Mouse (Mus musculus) limb, embryonic 14.5 days (tissue): ENCODE measurements around the gene Xntrpc. TPM values are rescaled to one million over a fixed set of nuclear protein-coding genes. Genes with fewer than 3 reads are reported as not detected.

Experiments used
- ATAC-seq: fragments of 200-750 bp; cut with Nextera tagmentation; 2 replicates; pipeline ENCODE4 v1.8.0; 2017; ENCODE audit warnings: low read depth, moderate number of reproducible peaks, moderate TSS enrichment; ENCODE audit not compliant: low FRiP score
- DNase-seq: peaks from one replicate; pipeline ENCODE4 v3.0.0-alpha.2; 2015; ENCODE audit warnings: low spot score
- H3K27ac ChIP-seq: fragments of 300-500 bp; sonication (generic); replicated peaks from 2 replicates; pipeline ENCODE4 v1.5.1; 2014; ENCODE audit warnings: low read depth, mild to moderate bottlenecking, low read length, moderate library complexity, mixed read lengths
- H3K27me3 ChIP-seq: fragments of 300-500 bp; sonication (generic); 2 replicates; pipeline ENCODE4 v1.6.1; 2014; ENCODE audit warnings: low read length, mixed read lengths; ENCODE audit not compliant: control insufficient read depth, insufficient read depth
- H3K36me3 ChIP-seq: fragments of 300-500 bp; sonication (generic); 2 replicates; pipeline ENCODE4 v1.6.1; 2014; ENCODE audit warnings: mild to moderate bottlenecking, low read length, moderate library complexity, mixed read lengths; ENCODE audit not compliant: control insufficient read depth, insufficient read depth
- H3K4me1 ChIP-seq: fragments of 300-500 bp; sonication (generic); 2 replicates; pipeline ENCODE4 v1.6.1; 2014; ENCODE audit warnings: antibody characterized with exemption, low read length, mixed read lengths; ENCODE audit not compliant: control insufficient read depth, insufficient read depth
- H3K4me2 ChIP-seq: fragments of 300-500 bp; sonication (generic); replicated peaks from 2 replicates; pipeline ENCODE4 v1.6.1; 2014; ENCODE audit warnings: low read depth, mild to moderate bottlenecking, low read length, moderate library complexity; ENCODE audit not compliant: severe bottlenecking
- H3K4me3 ChIP-seq: fragments of 300-500 bp; sonication (generic); replicated peaks from 2 replicates; pipeline ENCODE4 v1.5.1; 2014; ENCODE audit warnings: low read length
- H3K9ac ChIP-seq: fragments of 300-500 bp; sonication (generic); 2 replicates; pipeline ENCODE4 v1.6.1; 2014; ENCODE audit warnings: mild to moderate bottlenecking, low read depth, low read length, moderate library complexity; ENCODE audit not compliant: severe bottlenecking
- H3K9me3 ChIP-seq: fragments of 300-500 bp; sonication (generic); 2 replicates; pipeline ENCODE4 v1.6.1; 2016; ENCODE audit warnings: low read length; ENCODE audit not compliant: control insufficient read depth
- POLR2A ChIP-seq: fragments of 200-500 bp; IDR thresholded peaks from 2 replicates; pipeline ENCODE4 v1.8.0; 2012; ENCODE audit warnings: inconsistent platforms, mild to moderate bottlenecking, moderate library complexity, borderline replicate concordance; ENCODE audit not compliant: insufficient read depth, insufficient read length; ENCODE audit errors: extremely low read depth
- WGBS: fragments of 180-500 bp; shearing (Covaris S2); extraction: QIAGEN DNeasy Blood & Tissue Kit; methylation state at CpG from one replicate; pipeline ENCODE4 v1.1.7; 2014; 5-methylcytosine and 5-hydroxymethylcytosine counted together
- polyA plus RNA-seq, 2 experiments: library from polyadenylated mRNA; depleted of rRNA in 1 of 2; stranded (reverse) in 1 of 2; unstranded in 1 of 2; fragments of >200 nt; fragmentation: Nextera tagmentation in 1 of 2; extraction: Ambion mirVana in 1 of 2; gene quantifications; 2 replicates each; pipeline versions ENCODE4 v1.2.1 to v1.2.3; 2012 to 2014

Gene Xntrpc
- polyA plus RNA-seq, 2 experiments: 1.2 to 9.5 TPM

DNA sequence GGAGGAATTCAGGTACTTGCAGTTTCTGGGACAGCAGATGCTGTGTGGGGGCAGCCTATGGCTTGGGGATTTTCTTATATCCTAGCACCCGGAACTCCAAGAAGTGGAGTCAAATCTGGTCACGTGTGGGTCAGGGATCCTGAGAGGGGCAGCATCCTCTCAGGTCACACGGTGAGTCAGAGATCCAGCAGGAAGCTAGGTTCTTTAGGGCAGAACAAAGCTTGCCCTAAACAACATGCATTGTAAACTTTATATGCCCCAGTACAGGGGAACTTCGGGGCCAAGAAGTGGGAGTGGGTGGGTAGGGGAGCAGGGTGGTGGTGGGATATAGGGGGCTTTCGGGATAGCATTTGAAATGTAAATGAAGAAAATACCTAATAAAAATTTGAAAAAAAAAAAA lies 35.4 kb downstream of the Xntrpc start:
- no peak overlapping the region for H3K27ac ChIP-seq
- DNase-seq (no peak), ATAC-seq (no peak)
- no peak for TF ChIP-seq POLR2A
- H3K4me1 ChIP-seq: peaks cover 6% of the 10 kb centered on the region; the same call in 1 of the 2 replicates
- H3K9me3 ChIP-seq: no peaks in the 10 kb centered on the region
- no peak overlapping the region for H3K4me3 ChIP-seq
- H3K4me2 ChIP-seq: no peak overlapping the region
- WGBS: 37% methylated on average over 5 of the region's 5 CpGs
- no peaks in the 10 kb centered on the region for H3K27me3 ChIP-seq
- no peak overlapping the region for H3K9ac ChIP-seq
- 0 out of 2 replicates have a peak, but pooled peaks cover 2% of the 10 kb centered on the region for H3K36me3 ChIP-seq

DNA sequence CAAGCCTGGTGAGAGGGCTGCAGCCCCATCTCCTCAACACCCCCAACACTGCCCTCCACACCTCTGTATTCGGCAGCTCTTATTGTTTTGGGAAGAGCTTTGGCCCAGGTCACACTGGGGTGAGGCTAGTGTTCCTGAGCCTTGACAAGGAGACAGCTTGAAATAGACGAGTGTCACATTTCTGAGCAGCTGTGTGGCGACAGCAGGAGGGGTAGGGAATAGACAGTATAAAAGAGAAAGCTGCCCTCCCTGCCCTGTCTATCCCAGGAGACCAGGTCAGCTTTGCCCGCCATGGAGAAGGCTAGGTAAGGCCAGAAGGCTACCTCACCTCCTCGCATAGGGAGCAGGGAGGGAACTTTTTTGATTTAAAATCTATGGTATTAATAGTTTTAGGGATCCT lies 36.0 kb downstream of the Xntrpc start, which contains the start of gene Art1:
Gene Art1, plus strand, starts transcription at position 257 of the 400 bp plus-strand sequence.
- Histone ChIP-seq H3K36me3 (no peaks in the 10 kb centered on the region), H3K27ac (0 out of 2 replicates have a peak within 1 kb of the TSS, but pooled peaks have one; percentile 19), H3K9me3 (no peaks in the 10 kb centered on the region), H3K9ac (no peak within 1 kb of the TSS), H3K27me3 (no peaks in the 10 kb centered on the region), H3K4me3 (no peak within 1 kb of the TSS), H3K4me1 (peaks cover 6% of the 10 kb centered on the region; the same call in 1 of the 2 replicates), H3K4me2 (no peak within 1 kb of the TSS)
- WGBS: 45% methylated on average over 5 of the region's 5 CpGs
- ATAC-seq (0 out of 2 replicates have a peak, but pooled peaks have one; percentile 27), DNase-seq (no peak)
- TF ChIP-seq POLR2A: no peak

DNA sequence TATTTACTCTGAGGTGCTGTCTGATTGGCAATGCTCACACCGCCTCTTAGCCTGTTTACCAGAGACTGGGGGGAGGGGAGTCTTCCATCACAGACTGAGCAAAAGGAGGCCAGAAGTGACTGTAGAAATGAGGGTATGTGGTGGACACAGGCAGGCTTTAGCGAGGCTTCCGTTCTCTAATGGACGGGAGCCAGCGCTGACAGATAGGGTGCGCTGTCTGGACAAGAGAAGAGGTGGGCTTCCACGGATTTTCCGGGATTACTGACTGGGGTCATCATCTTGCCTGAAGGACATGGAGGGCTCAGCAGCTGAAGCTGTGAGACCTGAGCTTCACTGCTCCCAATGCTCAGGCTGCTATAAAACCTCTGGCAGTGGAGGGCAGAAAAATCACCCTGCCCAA lies 36.7 kb downstream of the Xntrpc start:
- Histone ChIP-seq H3K27ac (no peak overlapping the region), H3K9ac (no peak overlapping the region), H3K4me2 (no peak overlapping the region), H3K27me3 (no peaks in the 10 kb centered on the region), H3K36me3 (no peaks in the 10 kb centered on the region), H3K4me3 (no peak overlapping the region), H3K4me1 (peaks cover 12% of the 10 kb centered on the region; the same call in 1 of the 2 replicates), H3K9me3 (no peaks in the 10 kb centered on the region)
- 53% methylated on average over 8 of the region's 8 CpGs for WGBS
- no peak for DNase-seq
- TF ChIP-seq POLR2A: no peak
- no peak for ATAC-seq

DNA sequence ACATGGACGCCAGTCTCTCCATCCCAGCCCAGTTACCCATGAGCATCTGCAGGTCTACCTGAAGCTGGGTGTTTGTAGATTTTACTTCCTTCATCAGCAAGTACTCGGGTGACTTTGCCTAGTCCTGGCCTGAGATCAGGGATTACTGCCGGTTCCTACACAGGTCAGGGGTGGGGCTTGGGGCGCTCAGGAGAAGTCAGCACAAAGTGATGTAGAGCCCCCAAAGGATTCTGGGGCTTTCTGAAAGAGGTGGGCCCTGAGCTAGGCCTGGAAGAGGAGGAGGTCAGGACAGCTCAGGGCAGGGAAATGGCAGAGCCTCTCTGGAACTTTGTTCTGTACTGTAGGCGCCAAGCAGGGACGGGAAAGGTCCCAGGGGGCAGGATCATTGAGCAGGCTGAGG lies 37.2 kb downstream of the Xntrpc start:
- 38% methylated on average over 6 of the region's 6 CpGs for whole genome bisulfite sequencing
- Histone ChIP-seq H3K9me3 (no peaks in the 10 kb centered on the region), H3K9ac (no peak overlapping the region), H3K27me3 (no peaks in the 10 kb centered on the region), H3K4me2 (no peak overlapping the region), H3K27ac (no peak overlapping the region), H3K4me1 (peaks cover 12% of the 10 kb centered on the region; the same call in 1 of the 2 replicates), H3K4me3 (no peak overlapping the region), H3K36me3 (no peaks in the 10 kb centered on the region)
- DNase-seq: no peak
- no peak for TF ChIP-seq POLR2A
- no peak for ATAC-seq

DNA sequence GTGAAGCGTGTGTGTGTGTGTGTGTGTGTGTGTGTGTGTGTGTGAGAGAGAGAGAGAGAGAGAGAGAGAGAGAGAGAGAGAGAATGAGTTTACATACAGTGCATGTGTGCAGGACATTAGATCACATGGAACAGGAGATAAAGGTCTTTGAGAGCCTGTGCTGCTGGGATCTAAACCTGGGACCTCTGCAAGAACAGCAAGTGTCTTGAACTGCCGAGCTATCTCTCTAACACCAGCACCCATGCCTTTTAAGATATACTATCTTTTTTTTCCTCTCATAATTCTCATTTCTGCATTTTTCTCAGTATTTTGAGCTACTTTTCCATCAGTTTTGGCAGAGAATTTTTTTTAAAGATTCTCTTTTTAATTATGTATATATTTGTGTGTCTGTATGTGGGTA lies 38.0 kb downstream of the Xntrpc start:
- no peaks in the 10 kb centered on the region for H3K27me3 ChIP-seq
- no peaks in the 10 kb centered on the region for H3K36me3 ChIP-seq
- H3K4me3 ChIP-seq: no peak overlapping the region
- H3K27ac ChIP-seq: no peak overlapping the region
- no peak for ATAC-seq
- DNase-seq: no peak
- H3K4me1 ChIP-seq: peaks cover 12% of the 10 kb centered on the region; the same call in 1 of the 2 replicates
- WGBS: 75% methylated on average over 2 of the region's 2 CpGs
- no peak overlapping the region for H3K9ac ChIP-seq
- no peak for TF ChIP-seq POLR2A
- H3K9me3 ChIP-seq: no peaks in the 10 kb centered on the region
- no peak overlapping the region for H3K4me2 ChIP-seq
